Mouse (Mus musculus): ENCODE results near the gene Snrpc. TPM values are rescaled to one million over a fixed set of nuclear protein-coding genes. Genes with fewer than 3 reads are reported as not detected.
A peak's percentile ranks its signal among the peaks of the same experiment; 100 is the strongest.

Gene Snrpc
- polyA plus RNA-seq, 1 experiment from 2014 or later: 331 TPM

DNA sequence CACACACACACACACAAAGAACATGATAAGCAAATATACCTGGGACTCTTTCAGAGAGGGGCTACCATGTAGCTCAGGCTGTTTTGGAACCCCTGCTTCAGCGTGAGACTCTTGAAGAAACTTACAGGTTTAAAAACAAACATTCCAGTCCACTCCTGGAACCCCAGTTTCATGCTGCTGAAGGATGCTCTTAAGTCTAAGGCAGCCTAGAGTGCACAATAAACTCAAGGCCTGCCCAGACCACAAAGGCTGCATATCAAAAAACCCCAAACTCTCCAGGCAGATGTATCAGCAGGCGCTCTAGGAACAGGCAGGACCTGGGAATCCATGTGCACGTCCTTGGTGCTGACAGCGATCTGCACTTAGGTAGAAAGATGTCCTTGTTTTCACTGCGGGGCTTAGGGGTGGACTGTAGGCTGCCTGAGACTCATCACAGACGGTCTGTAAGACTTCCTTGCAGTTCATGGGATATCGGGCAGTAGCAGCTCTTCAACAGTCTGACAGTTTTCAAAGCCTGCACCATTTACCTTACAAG lies 33.7 kb upstream of the Snrpc start:
- 67% methylated on average over 7 of the region's 7 CpGs for WGBS
- H3K4me1 ChIP-seq: peaks cover 35% of the 10 kb centered on the region

DNA sequence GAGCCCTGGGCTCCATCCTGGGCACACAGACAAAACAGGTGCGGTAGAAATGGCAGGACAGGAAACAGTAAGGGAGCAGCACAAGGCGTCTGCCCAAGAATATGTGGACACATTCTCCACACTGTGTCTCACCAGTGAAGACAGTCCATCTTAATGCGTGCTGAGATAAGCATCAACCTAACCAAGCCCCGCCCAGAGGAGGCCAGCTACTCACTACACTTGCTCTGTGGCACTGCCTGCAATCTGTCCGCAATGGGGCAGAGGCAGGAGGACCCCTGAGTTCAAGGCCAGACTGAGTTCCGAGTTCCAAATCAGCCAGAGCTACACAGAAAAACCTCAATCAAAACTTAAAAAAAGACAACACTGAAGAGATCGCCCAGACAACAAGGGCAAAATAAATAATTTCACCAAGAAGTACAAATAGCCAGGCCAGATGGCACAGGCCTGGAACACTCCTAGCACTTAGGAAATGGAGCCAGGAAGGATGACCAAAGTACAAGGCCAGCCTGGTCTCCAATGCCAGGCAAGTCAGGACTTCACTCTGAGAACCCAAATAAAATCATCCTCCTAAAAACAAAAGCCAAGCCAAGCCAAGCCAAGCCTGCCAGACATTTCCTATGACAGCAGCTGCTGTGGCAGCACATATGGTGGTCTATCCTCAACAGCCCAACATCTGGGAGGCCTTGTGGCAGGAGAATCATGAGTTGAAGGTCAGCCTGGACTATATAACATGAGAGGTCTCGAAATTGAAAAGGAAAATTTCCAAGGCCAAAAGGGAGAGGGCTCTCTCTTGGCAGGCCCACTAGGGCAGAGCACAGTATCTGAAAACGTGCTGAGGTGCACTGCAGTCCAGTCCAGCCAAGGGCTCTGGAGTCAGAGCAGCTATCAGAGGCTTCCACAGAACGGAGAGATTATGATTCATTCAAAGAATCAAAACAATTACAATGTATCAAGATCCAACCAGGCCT lies 32.9 kb upstream of the Snrpc start:
- Histone ChIP-seq H3K9me3 (no peaks in the 10 kb centered on the region), H3K27me3 (ENCODE audit: insufficient read depth, poor library complexity, severe bottlenecking) (no peaks in the 10 kb centered on the region), H3K4me1 (peaks cover 29% of the 10 kb centered on the region), H3K27ac (no peak overlapping the region), H3K4me3 (no peak overlapping the region), H3K36me3 (no peaks in the 10 kb centered on the region)
- 78% methylated on average over 10 of the region's 10 CpGs for WGBS
- DNase-seq (ENCODE audit: low spot score): no peak

More for the DNA sequence above, 33.7 kb upstream of the Snrpc start:
- Histone ChIP-seq H3K9me3 (no peaks in the 10 kb centered on the region), H3K27me3 (ENCODE audit: insufficient read depth, poor library complexity, severe bottlenecking) (no peaks in the 10 kb centered on the region), H3K36me3 (no peaks in the 10 kb centered on the region), H3K4me3 (no peak overlapping the region), H3K27ac (no peak overlapping the region)
- DNase-seq (ENCODE audit: low spot score): no peak

DNA sequence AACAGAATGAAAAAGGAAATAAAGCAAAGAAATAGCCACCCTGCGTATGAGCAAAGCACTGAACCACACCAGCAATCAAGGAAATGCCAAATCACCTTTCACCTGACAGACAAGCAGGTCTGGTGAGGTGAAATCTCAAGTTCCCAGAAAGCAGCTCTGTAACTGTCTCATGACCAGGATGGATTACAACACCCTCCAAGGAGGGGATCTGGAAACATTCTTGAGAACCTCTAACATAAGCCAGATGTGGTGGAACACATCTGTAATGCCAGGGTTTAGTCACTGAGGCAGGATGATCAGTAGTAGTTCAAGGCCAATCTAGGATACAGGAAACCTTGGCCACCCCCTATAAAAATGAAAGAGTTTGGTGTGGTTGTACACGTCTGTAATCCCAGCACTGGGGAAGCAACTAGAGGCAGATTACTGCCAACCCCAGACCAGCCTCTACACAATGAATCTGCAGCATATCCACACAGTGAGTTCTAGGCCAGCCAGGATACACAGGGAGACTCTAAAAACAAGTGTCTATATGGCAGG lies 30.3 kb upstream of the Snrpc start:
- WGBS: 66% methylated on average over 2 of the region's 2 CpGs
- Histone ChIP-seq H3K4me3 (no peak overlapping the region), H3K9me3 (no peaks in the 10 kb centered on the region), H3K27ac (no peak overlapping the region), H3K36me3 (0 out of 2 replicates have a peak, but pooled peaks cover 6% of the 10 kb centered on the region), H3K4me1 (peaks cover 49% of the 10 kb centered on the region), H3K27me3 (ENCODE audit: insufficient read depth, poor library complexity, severe bottlenecking) (no peaks in the 10 kb centered on the region)
- no peak for DNase-seq (ENCODE audit: low spot score)

DNA sequence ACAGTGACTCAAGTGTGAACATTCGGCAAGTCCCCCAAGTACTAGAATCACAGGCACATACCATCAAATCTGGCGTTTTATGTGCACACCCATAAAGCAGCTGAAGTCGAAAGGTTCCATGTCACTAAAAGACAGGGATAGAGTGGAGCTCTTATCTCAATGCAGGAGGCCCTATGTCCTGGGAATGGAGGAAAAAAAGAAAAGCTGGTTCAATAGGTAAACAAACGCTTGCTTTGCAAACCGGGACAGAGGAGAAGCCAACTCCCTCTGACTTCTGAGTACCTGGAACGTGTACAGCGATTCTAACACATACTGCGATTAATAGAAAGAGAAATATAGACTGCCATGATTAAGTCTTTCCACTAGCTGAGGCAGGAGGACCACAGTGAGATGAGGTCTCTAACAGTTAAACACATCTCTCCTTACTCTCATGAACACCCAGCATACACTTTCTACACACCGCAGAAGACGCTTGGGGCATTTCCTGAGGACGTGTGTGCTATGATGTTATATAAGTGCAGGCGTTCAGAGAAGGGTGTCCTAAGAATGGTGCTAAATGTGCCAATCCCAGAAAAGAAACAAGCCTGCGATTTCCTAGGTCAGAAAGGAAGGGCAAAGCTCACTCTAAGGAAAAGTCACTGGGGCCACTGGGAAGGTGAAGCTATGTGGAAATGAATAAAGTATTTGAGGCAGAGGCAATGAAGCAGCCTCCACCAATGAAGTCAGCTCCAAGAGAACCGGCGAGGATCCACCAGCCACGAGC lies 27.2 kb upstream of the Snrpc start:
- H3K36me3 ChIP-seq: 0 out of 2 replicates have a peak, but pooled peaks cover 6% of the 10 kb centered on the region
- no peak for DNase-seq (ENCODE audit: low spot score)
- WGBS: 79% methylated on average over 16 of the region's 16 CpGs
- H3K4me3 ChIP-seq: no peak overlapping the region
- no peaks in the 10 kb centered on the region for H3K9me3 ChIP-seq
- H3K4me1 ChIP-seq: peaks cover 38% of the 10 kb centered on the region
- H3K27ac ChIP-seq: no peak overlapping the region
- no peaks in the 10 kb centered on the region for H3K27me3 ChIP-seq (ENCODE audit: insufficient read depth, poor library complexity, severe bottlenecking)

DNA sequence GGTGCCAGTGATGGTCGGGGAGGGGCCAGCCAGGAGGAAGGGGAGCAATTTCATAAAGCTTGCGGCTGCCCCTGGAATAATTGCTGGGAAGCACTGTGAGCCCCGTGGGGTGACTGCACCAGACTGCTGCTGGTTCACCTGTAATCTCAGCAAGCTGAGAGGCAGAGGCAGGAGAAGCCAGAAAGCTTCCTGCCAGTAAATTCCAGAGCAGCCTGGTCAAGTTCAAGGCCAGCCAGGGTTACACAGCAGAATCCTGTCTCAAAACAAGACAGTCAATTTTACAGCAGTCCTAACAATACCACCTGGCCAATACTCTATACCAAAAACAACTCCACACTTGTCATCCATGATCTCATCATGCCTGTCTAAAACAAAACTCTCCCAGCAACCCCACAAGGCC lies 26.0 kb upstream of the Snrpc start:
- H3K27me3 ChIP-seq (ENCODE audit: insufficient read depth, poor library complexity, severe bottlenecking): no peaks in the 10 kb centered on the region
- peak overlapping the region; percentile 31; the same call in 1 of the 2 replicates for H3K4me3 ChIP-seq
- 0 out of 2 replicates have a peak overlapping the region, but pooled peaks have one; percentile 29 for H3K27ac ChIP-seq
- DNase-seq (ENCODE audit: low spot score): no peak
- H3K36me3 ChIP-seq: 0 out of 2 replicates have a peak, but pooled peaks cover 6% of the 10 kb centered on the region
- WGBS: 76% methylated on average over 3 of the region's 3 CpGs
- H3K4me1 ChIP-seq: peaks cover 29% of the 10 kb centered on the region
- H3K9me3 ChIP-seq: no peaks in the 10 kb centered on the region

DNA sequence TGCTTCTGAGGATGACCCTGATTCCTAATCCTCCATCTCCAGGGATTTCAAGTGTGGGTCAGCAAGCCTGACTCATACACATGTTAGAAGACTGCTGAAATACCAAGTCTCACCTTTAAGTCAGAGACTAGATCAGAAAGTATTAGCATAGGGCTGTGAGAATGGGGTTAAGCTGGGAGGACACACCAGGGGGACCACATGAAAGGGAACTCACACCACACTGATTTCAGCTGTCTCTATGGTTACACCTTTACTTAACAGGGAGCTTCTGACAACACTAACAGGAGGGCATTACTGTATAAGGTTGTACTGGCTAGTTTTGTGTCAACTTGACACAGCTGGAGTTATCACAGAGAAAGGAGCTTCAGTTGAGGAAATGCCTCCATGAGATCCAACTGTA lies 23.3 kb upstream of the Snrpc start:
- Histone ChIP-seq H3K9me3 (no peaks in the 10 kb centered on the region), H3K36me3 (0 out of 2 replicates have a peak, but pooled peaks cover 6% of the 10 kb centered on the region), H3K4me1 (peaks cover 45% of the 10 kb centered on the region), H3K27me3 (ENCODE audit: insufficient read depth, poor library complexity, severe bottlenecking) (no peaks in the 10 kb centered on the region), H3K27ac (no peak overlapping the region), H3K4me3 (no peak overlapping the region)
- DNase-seq (ENCODE audit: low spot score): no peak

DNA sequence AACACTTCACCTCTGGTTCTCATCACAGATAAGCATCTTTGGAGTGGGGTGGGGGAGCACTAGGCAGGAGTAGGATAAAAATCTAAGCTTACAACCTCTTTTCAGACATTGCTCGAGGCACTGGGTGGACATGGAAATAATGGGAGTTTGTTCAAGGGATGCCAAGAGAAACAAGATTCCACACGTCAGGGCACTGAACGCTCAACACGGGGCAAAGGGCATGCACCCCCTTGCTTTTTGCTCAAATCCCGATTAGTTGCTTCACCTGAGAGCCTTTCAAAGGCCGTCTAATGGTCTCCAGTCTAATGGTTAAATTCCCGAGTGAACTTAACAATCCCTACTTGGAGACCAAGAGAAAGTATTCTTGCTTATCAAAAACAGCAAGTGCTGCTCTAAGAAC lies 18.9 kb upstream of the Snrpc start:
- WGBS: 19% methylated on average over 7 of the region's 7 CpGs
- H3K9me3 ChIP-seq: no peaks in the 10 kb centered on the region
- DNase-seq (ENCODE audit: low spot score): no peak
- no peaks in the 10 kb centered on the region for H3K27me3 ChIP-seq (ENCODE audit: insufficient read depth, poor library complexity, severe bottlenecking)
- peaks cover 30% of the 10 kb centered on the region for H3K4me1 ChIP-seq
- H3K4me3 ChIP-seq: peak overlapping the region; percentile 94
- H3K36me3 ChIP-seq: no peaks in the 10 kb centered on the region
- H3K27ac ChIP-seq: peak overlapping the region; percentile 92; the same call in 1 of the 2 replicates

DNA sequence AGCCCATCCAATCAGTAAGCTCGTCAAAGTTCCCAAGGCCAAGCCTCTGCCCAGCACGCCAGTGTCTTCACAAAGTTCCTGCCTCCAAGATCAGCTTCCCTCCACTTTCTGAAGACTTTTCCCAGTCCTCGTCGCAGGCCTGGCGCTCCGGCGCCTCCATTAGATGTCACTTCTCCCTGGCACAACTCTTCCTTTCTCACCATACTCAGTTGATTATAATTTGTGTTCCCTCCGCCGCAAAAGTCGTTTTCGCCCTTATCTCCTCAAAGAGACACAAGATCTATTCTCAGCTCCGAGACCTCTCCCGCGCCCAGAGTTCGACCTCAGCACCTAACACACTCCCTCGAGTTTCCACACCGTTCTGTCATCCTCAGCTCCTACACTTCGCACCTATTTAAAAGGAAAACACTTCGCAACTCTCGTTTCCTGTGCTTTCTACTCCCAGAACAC lies 18.4 kb upstream of the Snrpc start:
- DNase-seq (ENCODE audit: low spot score): peak; percentile 83

DNA sequence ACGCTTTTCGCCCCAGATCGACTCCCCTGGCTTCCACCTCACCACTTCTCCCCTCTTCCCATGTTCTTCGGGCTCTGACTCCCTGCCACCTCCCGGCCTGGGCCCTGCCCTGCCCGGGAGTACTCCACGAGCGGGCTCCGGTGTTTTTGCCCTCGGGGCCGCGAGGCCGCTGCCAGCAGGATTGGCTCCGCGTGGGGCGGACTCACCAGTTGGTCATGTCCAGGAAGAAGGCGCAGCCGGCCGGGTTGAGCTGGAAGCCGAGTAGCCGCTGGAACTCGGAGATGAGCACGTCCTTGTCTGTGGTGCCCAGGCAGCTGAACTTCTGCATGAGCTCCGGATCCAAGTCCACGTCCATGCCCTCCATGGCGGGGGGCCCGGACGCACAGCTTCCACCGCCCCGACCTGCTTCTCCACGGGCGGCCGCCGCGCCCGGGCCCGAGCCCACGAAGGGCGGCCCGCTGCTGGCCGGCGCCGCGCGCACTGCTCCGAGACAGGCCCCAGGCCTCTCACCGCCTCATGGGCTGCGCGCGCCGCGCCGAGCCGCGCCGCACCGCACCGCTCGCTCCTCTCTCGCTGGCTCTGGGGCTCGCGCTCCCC lies 17.9 kb upstream of the Snrpc start:
- H3K36me3 ChIP-seq: no peaks in the 10 kb centered on the region
- H3K9me3 ChIP-seq: no peaks in the 10 kb centered on the region
- no peaks in the 10 kb centered on the region for H3K27me3 ChIP-seq (ENCODE audit: insufficient read depth, poor library complexity, severe bottlenecking)
- under 1% methylated on average over 24 of the region's 62 CpGs for WGBS
- peaks cover 30% of the 10 kb centered on the region for H3K4me1 ChIP-seq
- H3K27ac ChIP-seq: peak overlapping the region; percentile 92
- peak overlapping the region; percentile 94 for H3K4me3 ChIP-seq
- DNase-seq (ENCODE audit: low spot score): peak; percentile 80

More for the DNA sequence above, 18.4 kb upstream of the Snrpc start:
- Histone ChIP-seq H3K4me1 (peaks cover 30% of the 10 kb centered on the region), H3K36me3 (no peaks in the 10 kb centered on the region), H3K27ac (peak overlapping the region; percentile 92), H3K27me3 (ENCODE audit: insufficient read depth, poor library complexity, severe bottlenecking) (no peaks in the 10 kb centered on the region), H3K9me3 (no peaks in the 10 kb centered on the region), H3K4me3 (peak overlapping the region; percentile 94)
- WGBS: under 1% methylated on average over 20 of the region's 20 CpGs

DNA sequence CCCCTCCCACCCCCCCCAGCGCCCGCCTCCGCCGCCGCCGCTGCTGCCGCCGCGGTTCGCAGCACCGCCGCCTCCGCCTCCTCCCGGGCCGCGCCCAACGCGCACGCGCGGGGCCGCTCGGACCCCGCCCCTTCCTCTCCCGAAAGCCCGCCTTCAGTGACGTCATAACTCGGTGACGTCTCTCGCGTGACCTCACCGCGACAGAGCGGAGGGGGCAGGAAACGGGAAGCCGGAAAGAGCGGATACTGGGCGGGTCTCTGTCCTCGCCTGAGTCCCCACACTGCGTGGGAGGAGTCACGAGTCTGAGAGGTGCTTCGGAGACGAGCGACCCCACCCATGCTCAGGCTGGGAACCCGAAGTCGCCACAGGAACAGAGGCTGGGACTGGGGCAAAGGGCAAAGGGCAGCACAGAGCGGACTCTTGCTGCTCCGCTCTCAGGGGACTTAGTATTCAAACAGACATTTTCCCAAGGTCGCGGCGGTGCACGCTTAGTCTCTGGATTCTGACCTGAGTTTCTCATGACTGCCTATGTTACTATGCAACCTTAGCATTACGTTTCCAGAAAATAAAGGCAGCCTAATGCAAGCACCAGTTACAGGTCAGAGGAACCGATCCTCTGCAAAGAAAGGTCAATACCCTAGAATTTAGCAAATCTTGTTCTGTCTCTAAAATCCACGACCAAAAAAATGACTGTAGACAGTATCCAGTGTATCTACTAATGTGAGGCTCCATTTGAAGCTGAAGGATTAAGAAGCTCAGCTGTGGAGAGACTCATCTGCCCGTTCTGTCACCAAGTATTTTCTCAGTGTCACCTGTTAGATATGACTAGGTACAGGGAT lies 17.2 kb upstream of the Snrpc start, which contains the start of gene D17Wsu92e:
D17Wsu92e (minus strand) TSS at position 81 of the 839 bp plus-strand sequence.
- Histone ChIP-seq H3K4me1 (peaks cover 38% of the 10 kb centered on the region), H3K9me3 (no peaks in the 10 kb centered on the region), H3K27me3 (ENCODE audit: insufficient read depth, poor library complexity, severe bottlenecking) (no peaks in the 10 kb centered on the region), H3K36me3 (no peaks in the 10 kb centered on the region), H3K4me3 (peak within 1 kb of the TSS; percentile 94), H3K27ac (peak within 1 kb of the TSS; percentile 92)
- WGBS: 3% methylated on average over 35 of the region's 56 CpGs
- DNase-seq (ENCODE audit: low spot score): peak; percentile 99

DNA sequence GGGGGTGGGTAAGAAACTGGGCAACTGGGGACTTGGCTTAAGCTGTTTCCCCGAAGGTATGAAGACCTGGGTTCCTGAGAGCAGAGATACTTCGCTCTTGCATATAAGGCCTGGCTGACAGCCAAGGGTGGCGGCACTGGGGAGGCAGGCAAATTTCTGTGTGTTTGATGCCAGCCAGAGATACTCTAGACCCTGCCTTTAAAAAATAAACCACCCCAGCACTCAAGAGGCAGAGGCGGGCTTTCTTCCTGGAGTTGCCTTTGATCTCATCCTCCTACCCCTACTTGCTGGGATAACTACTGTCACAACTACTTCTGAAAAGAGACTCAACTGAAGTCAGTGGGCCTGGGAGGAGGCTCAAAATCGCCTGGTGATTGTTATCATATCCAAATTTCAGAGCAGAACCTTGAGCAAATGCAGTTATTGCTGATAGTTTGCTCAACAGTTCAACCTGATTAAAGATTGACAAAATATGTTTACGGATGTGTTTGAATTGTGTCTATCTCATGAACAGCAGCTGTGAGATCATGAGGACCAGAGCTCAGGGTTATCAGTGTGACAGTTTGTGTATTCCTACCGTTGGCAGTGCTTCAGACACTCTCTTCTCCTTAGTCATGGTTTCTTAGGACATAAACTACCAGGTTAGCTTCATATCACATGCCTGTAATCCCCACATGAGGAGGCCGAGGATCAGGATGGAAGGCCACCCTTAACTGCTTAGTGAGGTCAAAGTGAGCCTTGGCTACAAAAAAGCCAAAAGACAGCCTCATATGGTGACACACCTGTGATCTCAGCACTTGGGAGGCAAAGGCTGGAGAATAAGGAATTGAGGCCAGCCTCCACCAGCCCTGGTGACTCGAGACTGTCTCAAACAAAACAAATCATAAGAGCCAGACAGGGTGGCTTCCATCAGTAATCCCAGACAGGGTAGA lies 16.3 kb upstream of the Snrpc start:
- Histone ChIP-seq H3K4me1 (peaks cover 46% of the 10 kb centered on the region), H3K27ac (peak overlapping the region; percentile 92), H3K4me3 (peak overlapping the region; percentile 94), H3K9me3 (no peaks in the 10 kb centered on the region), H3K27me3 (ENCODE audit: insufficient read depth, poor library complexity, severe bottlenecking) (no peaks in the 10 kb centered on the region), H3K36me3 (no peaks in the 10 kb centered on the region)
- 59% methylated on average over 9 of the region's 9 CpGs for WGBS
- no peak for DNase-seq (ENCODE audit: low spot score)
